Mouse (Mus musculus): ENCODE results near the gene Fam83g. TPM values are rescaled to one million over a fixed set of nuclear protein-coding genes. Genes with fewer than 3 reads are reported as not detected.

The Fam83g gene
- polyA plus RNA-seq, 1 experiment, result not detected

DNA sequence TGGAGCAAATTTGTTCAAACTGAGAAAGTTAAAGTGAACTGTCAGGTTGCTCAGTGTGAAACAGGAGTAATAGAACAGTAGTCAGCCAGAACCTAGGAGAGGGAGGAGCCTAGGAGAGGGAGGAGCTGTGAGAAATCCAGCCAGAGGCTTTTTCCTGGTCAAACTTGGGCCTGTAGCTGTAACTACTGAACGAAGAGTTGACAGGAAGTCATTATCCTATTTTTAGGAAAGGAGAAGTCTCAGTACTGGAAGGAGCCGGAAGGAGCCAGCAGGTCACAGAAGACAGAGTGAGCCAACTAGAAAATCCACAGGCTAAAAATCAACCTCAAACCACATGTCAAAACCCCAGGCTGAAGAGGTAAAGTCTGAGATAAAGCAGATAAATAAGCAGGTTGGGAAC is 44.1 kb downstream of the Fam83g start:
- H3K4me3 ChIP-seq, result no peak overlapping the region
- no peak for TF ChIP-seq SRF (IDR thresholded peaks at IDR 0.05; ENCODE audit: control insufficient read depth, insufficient read length, low read depth)
- no peak for TF ChIP-seq USF1 (IDR thresholded peaks at IDR 0.05; ENCODE audit: low read depth)
- no peak for TF ChIP-seq POLR2A (IDR thresholded peaks at IDR 0.05; ENCODE audit: insufficient read length, low read depth)
- no peak for TF ChIP-seq TCF3 (IDR thresholded peaks at IDR 0.05; ENCODE audit: insufficient read length, low read depth)
- TF ChIP-seq REST (IDR thresholded peaks at IDR 0.05; ENCODE audit: insufficient read depth, insufficient read length), result no peak

GRCm38 (mm10) chr11:61732672-61733071 is 48.8 kb downstream of the Fam83g start:
- no peaks in the 10 kb centered on the region for H3K79me2 ChIP-seq (ENCODE audit: control insufficient read depth, insufficient read depth)
- H3ac ChIP-seq (ENCODE audit: control insufficient read depth, insufficient read length), result no peak overlapping the region
- H3K4me3 ChIP-seq, result no peak overlapping the region
- H3K27me3 ChIP-seq (ENCODE audit: control insufficient read depth, insufficient read depth, insufficient read length), result no peaks in the 10 kb centered on the region
- TF ChIP-seq CEBPB (IDR thresholded peaks at IDR 0.05; ENCODE audit: insufficient read depth, poor library complexity, severe bottlenecking), result no peak
- no peak for TF ChIP-seq E2F4 (IDR thresholded peaks at IDR 0.05; ENCODE audit: insufficient read depth)
- TF ChIP-seq MYOG (IDR thresholded peaks at IDR 0.05; ENCODE audit: control insufficient read depth in 1 of 3, insufficient read depth in 1 of 3, insufficient read length in 2 of 3, low read depth in 2 of 3), result no peak
- no peak for TF ChIP-seq POLR2AphosphoS2 (IDR thresholded peaks at IDR 0.05; ENCODE audit: insufficient read length, low read depth)
- no peak for TF ChIP-seq TCF12 (IDR thresholded peaks at IDR 0.05; ENCODE audit: insufficient read depth, poor library complexity, severe bottlenecking)
- no peak for TF ChIP-seq SRF (IDR thresholded peaks at IDR 0.05; ENCODE audit: control insufficient read depth, insufficient read length, low read depth)
- TF ChIP-seq MAX (IDR thresholded peaks at IDR 0.05; ENCODE audit: low read depth), result no peak
- TF ChIP-seq MYOD1 (IDR thresholded peaks at IDR 0.05; ENCODE audit: control insufficient read depth in 1 of 3, insufficient read length in 2 of 3, low read depth in 2 of 3), result no peak
- TF ChIP-seq USF1 (IDR thresholded peaks at IDR 0.05; ENCODE audit: low read depth), result no peak
- TF ChIP-seq POLR2A (IDR thresholded peaks at IDR 0.05; ENCODE audit: insufficient read length, low read depth), result no peak
- no peak for TF ChIP-seq REST (IDR thresholded peaks at IDR 0.05; ENCODE audit: insufficient read depth, insufficient read length)
- no peak for TF ChIP-seq TCF3 (IDR thresholded peaks at IDR 0.05; ENCODE audit: insufficient read length, low read depth)
- H3K36me3 ChIP-seq (ENCODE audit: control insufficient read depth, insufficient read depth), result peaks cover 51% of the 10 kb centered on the region
- no peak overlapping the region for H3K4me2 ChIP-seq (ENCODE audit: low read depth)

More for the DNA sequence above, 44.1 kb downstream of the Fam83g start:
- Histone ChIP-seq H3K36me3 (ENCODE audit: control insufficient read depth, insufficient read depth) (peaks cover 28% of the 10 kb centered on the region), H3ac (ENCODE audit: control insufficient read depth, insufficient read length) (no peak overlapping the region), H3K4me2 (ENCODE audit: low read depth) (no peak overlapping the region), H3K79me2 (ENCODE audit: control insufficient read depth, insufficient read depth) (no peaks in the 10 kb centered on the region), H3K27me3 (ENCODE audit: control insufficient read depth, insufficient read depth, insufficient read length) (no peaks in the 10 kb centered on the region)

DNA sequence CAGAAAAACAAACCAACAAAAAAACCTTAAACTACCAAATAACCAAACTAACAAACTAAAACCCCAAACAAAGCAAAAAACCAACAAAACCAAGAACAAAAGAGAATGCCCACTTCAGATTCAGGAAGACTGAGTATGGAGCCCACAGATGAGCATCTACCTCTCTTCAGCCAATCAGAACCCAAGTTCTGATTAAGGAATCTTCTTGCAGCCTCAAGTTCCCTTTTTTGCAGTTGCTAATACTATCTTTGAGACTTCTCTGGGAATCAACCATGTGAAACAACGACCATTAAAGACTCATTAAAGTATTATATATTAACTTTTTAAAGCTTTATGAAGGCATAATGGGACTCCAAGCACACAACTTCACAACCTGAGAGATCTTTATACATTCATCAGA is 53.4 kb downstream of the Fam83g start:
- H3K4me3 ChIP-seq, result no peak overlapping the region
- H3ac ChIP-seq (ENCODE audit: control insufficient read depth, insufficient read length), result no peak overlapping the region
- peaks cover 62% of the 10 kb centered on the region for H3K36me3 ChIP-seq (ENCODE audit: control insufficient read depth, insufficient read depth)
- no peaks in the 10 kb centered on the region for H3K79me2 ChIP-seq (ENCODE audit: control insufficient read depth, insufficient read depth)
- H3K4me2 ChIP-seq (ENCODE audit: low read depth), result no peak overlapping the region
- no peaks in the 10 kb centered on the region for H3K27me3 ChIP-seq (ENCODE audit: control insufficient read depth, insufficient read depth, insufficient read length)
- TF ChIP-seq USF1 (IDR thresholded peaks at IDR 0.05; ENCODE audit: low read depth), result no peak
- TF ChIP-seq POLR2AphosphoS2 (IDR thresholded peaks at IDR 0.05; ENCODE audit: insufficient read length, low read depth), result no peak
- no peak for TF ChIP-seq REST (IDR thresholded peaks at IDR 0.05; ENCODE audit: insufficient read depth, insufficient read length)
- no peak for TF ChIP-seq SRF (IDR thresholded peaks at IDR 0.05; ENCODE audit: control insufficient read depth, insufficient read length, low read depth)
- no peak for TF ChIP-seq MAX (IDR thresholded peaks at IDR 0.05; ENCODE audit: low read depth)
- TF ChIP-seq E2F4 (IDR thresholded peaks at IDR 0.05; ENCODE audit: insufficient read depth), result no peak
- TF ChIP-seq POLR2A (IDR thresholded peaks at IDR 0.05; ENCODE audit: insufficient read length, low read depth), result no peak
- TF ChIP-seq TCF3 (IDR thresholded peaks at IDR 0.05; ENCODE audit: insufficient read length, low read depth), result no peak
- TF ChIP-seq MYOG (IDR thresholded peaks at IDR 0.05; ENCODE audit: control insufficient read depth in 1 of 3, insufficient read depth in 1 of 3, insufficient read length in 2 of 3, low read depth in 2 of 3), result no peak
- no peak for TF ChIP-seq MYOD1 (IDR thresholded peaks at IDR 0.05; ENCODE audit: control insufficient read depth in 1 of 3, insufficient read length in 2 of 3, low read depth in 2 of 3)
- no peak for TF ChIP-seq CEBPB (IDR thresholded peaks at IDR 0.05; ENCODE audit: insufficient read depth, poor library complexity, severe bottlenecking)
- TF ChIP-seq TCF12 (IDR thresholded peaks at IDR 0.05; ENCODE audit: insufficient read depth, poor library complexity, severe bottlenecking), result no peak

DNA sequence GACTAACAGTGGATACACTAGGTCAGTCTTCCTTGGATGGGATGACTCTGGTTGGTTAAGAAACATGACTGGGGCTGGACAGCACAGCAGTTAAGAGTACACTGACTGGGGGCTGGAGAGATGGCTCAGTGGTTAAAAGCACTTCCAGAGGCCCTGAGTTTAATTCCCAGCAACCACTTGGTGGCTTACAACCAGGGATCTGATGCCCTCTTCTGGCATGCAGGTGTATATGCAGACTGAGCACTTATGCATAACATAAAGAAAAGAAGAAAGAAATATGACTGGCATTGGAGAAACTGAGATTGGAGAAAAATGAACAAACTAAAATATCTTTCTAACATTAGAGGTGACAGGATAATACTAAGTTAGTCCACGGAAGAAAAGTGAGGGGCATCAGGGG is 56.6 kb downstream of the Fam83g start:
- no peak for TF ChIP-seq MYOG (IDR thresholded peaks at IDR 0.05; ENCODE audit: control insufficient read depth in 1 of 3, insufficient read depth in 1 of 3, insufficient read length in 2 of 3, low read depth in 2 of 3)
- no peak for TF ChIP-seq MYOD1 (IDR thresholded peaks at IDR 0.05; ENCODE audit: control insufficient read depth in 1 of 3, insufficient read length in 2 of 3, low read depth in 2 of 3)
- TF ChIP-seq POLR2A (IDR thresholded peaks at IDR 0.05; ENCODE audit: insufficient read length, low read depth), result no peak
- no peak for TF ChIP-seq CEBPB (IDR thresholded peaks at IDR 0.05; ENCODE audit: insufficient read depth, poor library complexity, severe bottlenecking)
- no peak for TF ChIP-seq TCF3 (IDR thresholded peaks at IDR 0.05; ENCODE audit: insufficient read length, low read depth)
- no peak for TF ChIP-seq REST (IDR thresholded peaks at IDR 0.05; ENCODE audit: insufficient read depth, insufficient read length)
- TF ChIP-seq USF1 (IDR thresholded peaks at IDR 0.05; ENCODE audit: low read depth), result no peak
- TF ChIP-seq SRF (IDR thresholded peaks at IDR 0.05; ENCODE audit: control insufficient read depth, insufficient read length, low read depth), result no peak
- TF ChIP-seq POLR2AphosphoS2 (IDR thresholded peaks at IDR 0.05; ENCODE audit: insufficient read length, low read depth), result no peak
- TF ChIP-seq MAX (IDR thresholded peaks at IDR 0.05; ENCODE audit: low read depth), result no peak
- TF ChIP-seq E2F4 (IDR thresholded peaks at IDR 0.05; ENCODE audit: insufficient read depth), result no peak
- TF ChIP-seq TCF12 (IDR thresholded peaks at IDR 0.05; ENCODE audit: insufficient read depth, poor library complexity, severe bottlenecking), result no peak
- no peaks in the 10 kb centered on the region for H3K79me2 ChIP-seq (ENCODE audit: control insufficient read depth, insufficient read depth)

GRCm38 (mm10) chr11:61743768-61744167 is 59.9 kb downstream of the Fam83g start:
- Histone ChIP-seq H3K4me3 (no peak overlapping the region), H3K36me3 (ENCODE audit: control insufficient read depth, insufficient read depth) (peaks cover 41% of the 10 kb centered on the region), H3K79me2 (ENCODE audit: control insufficient read depth, insufficient read depth) (no peaks in the 10 kb centered on the region), H3K4me2 (ENCODE audit: low read depth) (no peak overlapping the region), H3K27me3 (ENCODE audit: control insufficient read depth, insufficient read depth, insufficient read length) (no peaks in the 10 kb centered on the region), H3ac (ENCODE audit: control insufficient read depth, insufficient read length) (no peak overlapping the region)
- TF ChIP-seq SRF (IDR thresholded peaks at IDR 0.05; ENCODE audit: control insufficient read depth, insufficient read length, low read depth) (no peak), USF1 (IDR thresholded peaks at IDR 0.05; ENCODE audit: low read depth) (no peak), MYOD1 (IDR thresholded peaks at IDR 0.05; ENCODE audit: control insufficient read depth in 1 of 3, insufficient read length in 2 of 3, low read depth in 2 of 3) (no peak), TCF12 (IDR thresholded peaks at IDR 0.05; ENCODE audit: insufficient read depth, poor library complexity, severe bottlenecking) (no peak), MYOG (IDR thresholded peaks at IDR 0.05; ENCODE audit: control insufficient read depth in 1 of 3, insufficient read depth in 1 of 3, insufficient read length in 2 of 3, low read depth in 2 of 3) (no peak), E2F4 (IDR thresholded peaks at IDR 0.05; ENCODE audit: insufficient read depth) (no peak), MAX (IDR thresholded peaks at IDR 0.05; ENCODE audit: low read depth) (no peak), TCF3 (IDR thresholded peaks at IDR 0.05; ENCODE audit: insufficient read length, low read depth) (no peak), REST (IDR thresholded peaks at IDR 0.05; ENCODE audit: insufficient read depth, insufficient read length) (no peak), POLR2AphosphoS2 (IDR thresholded peaks at IDR 0.05; ENCODE audit: insufficient read length, low read depth) (no peak), POLR2A (IDR thresholded peaks at IDR 0.05; ENCODE audit: insufficient read length, low read depth) (no peak), CEBPB (IDR thresholded peaks at IDR 0.05; ENCODE audit: insufficient read depth, poor library complexity, severe bottlenecking) (no peak)

More for the DNA sequence above, 56.6 kb downstream of the Fam83g start:
- no peak overlapping the region for H3K4me3 ChIP-seq
- H3K4me2 ChIP-seq (ENCODE audit: low read depth), result no peak overlapping the region
- H3K36me3 ChIP-seq (ENCODE audit: control insufficient read depth, insufficient read depth), result peaks cover 61% of the 10 kb centered on the region
- H3K27me3 ChIP-seq (ENCODE audit: control insufficient read depth, insufficient read depth, insufficient read length), result no peaks in the 10 kb centered on the region
- H3ac ChIP-seq (ENCODE audit: control insufficient read depth, insufficient read length), result no peak overlapping the region

Data from myocyte (in vitro differentiated cells).